Mouse (Mus musculus) heart, embryonic 15.5 days (tissue): ENCODE measurements at regions not wholly inside any gene's neighbourhood (a gene's known extent, or its start where the extent isn't known, plus 50 kb on each side); places are given as distances from the start of the nearest gene placed in this dataset.

ENCODE experiments used
- ATAC-seq: fragments of 200-750 bp; cut with Nextera tagmentation; replicated peaks from 2 replicates; pipeline ENCODE4 v1.8.0; 2017; ENCODE audit warnings: low read depth, moderate TSS enrichment; ENCODE audit not compliant: insufficient number of reproducible peaks, insufficient read depth, low FRiP score
- H3K27ac ChIP-seq: fragments of 300-500 bp; sonication (generic); 2 replicates; pipeline ENCODE4 v1.5.1; 2015; ENCODE audit warnings: mild to moderate bottlenecking, inconsistent platforms
- H3K27me3 ChIP-seq: fragments of 300-500 bp; sonication (generic); 2 replicates; pipeline ENCODE4 v1.6.1; 2015; ENCODE audit warnings: inconsistent platforms
- H3K36me3 ChIP-seq: fragments of 300-500 bp; sonication (generic); 2 replicates; pipeline ENCODE4 v1.6.1; 2015; ENCODE audit warnings: mild to moderate bottlenecking, inconsistent platforms
- H3K4me1 ChIP-seq: fragments of 300-500 bp; sonication (generic); replicated peaks from 2 replicates; pipeline ENCODE4 v1.6.1; 2015; ENCODE audit warnings: inconsistent platforms
- H3K4me2 ChIP-seq: fragments of 300-500 bp; sonication (generic); 2 replicates; pipeline ENCODE4 v1.6.1; 2015; ENCODE audit warnings: inconsistent platforms, mild to moderate bottlenecking, moderate library complexity
- H3K4me3 ChIP-seq: fragments of 300-500 bp; sonication (generic); 2 replicates; pipeline ENCODE4 v1.5.1; 2015; ENCODE audit warnings: mild to moderate bottlenecking, inconsistent platforms
- H3K9ac ChIP-seq: fragments of 300-500 bp; sonication (generic); 2 replicates; pipeline ENCODE4 v1.6.1; 2015; ENCODE audit warnings: mild to moderate bottlenecking, inconsistent platforms
- H3K9me3 ChIP-seq: fragments of 300-500 bp; sonication (generic); replicated peaks from 2 replicates; pipeline ENCODE4 v1.6.1; 2016; ENCODE audit warnings: inconsistent platforms
- WGBS: fragments of 180-500 bp; shearing (Covaris S2); methylation state at CpG from one replicate; pipeline ENCODE4 v1.1.7; 2015; ENCODE audit warnings: mixed read lengths; 5-methylcytosine and 5-hydroxymethylcytosine counted together

GRCm38 (mm10) chrX:11529221-11529620, 201.6 kb downstream of the H2al1j start:
- ATAC-seq, result no peak
- H3K9ac ChIP-seq, result no peak overlapping the region
- H3K9me3 ChIP-seq, result no peaks in the 10 kb centered on the region
- H3K4me2 ChIP-seq, result no peak overlapping the region
- H3K4me3 ChIP-seq, result no peak overlapping the region
- no peaks in the 10 kb centered on the region for H3K36me3 ChIP-seq
- H3K27ac ChIP-seq, result no peak overlapping the region
- H3K4me1 ChIP-seq, result no peaks in the 10 kb centered on the region
- 81% methylated on average over 3 of the region's 3 CpGs for WGBS
- peaks cover 6% of the 10 kb centered on the region; the same call in 1 of the 2 replicates for H3K27me3 ChIP-seq

- no peak overlapping the region for H3K9ac ChIP-seq
- no peak overlapping the region for H3K27ac ChIP-seq
- H3K27me3 ChIP-seq, result peaks cover 3% of the 10 kb centered on the region; the same call in 1 of the 2 replicates
- no peaks in the 10 kb centered on the region for H3K4me1 ChIP-seq
- no peaks in the 10 kb centered on the region for H3K36me3 ChIP-seq
- no peak overlapping the region for H3K4me2 ChIP-seq
- no peak for ATAC-seq
- no peak overlapping the region for H3K4me3 ChIP-seq
- no peaks in the 10 kb centered on the region for H3K9me3 ChIP-seq
- 69% methylated on average over 4 of the region's 4 CpGs for WGBS
Observed at GRCm38 (mm10) chrX:11532817-11533216, 205.2 kb downstream of the H2al1j start.

- ATAC-seq, result no peak
- Histone ChIP-seq H3K4me1 (no peaks in the 10 kb centered on the region), H3K9me3 (no peaks in the 10 kb centered on the region), H3K4me2 (no peak overlapping the region), H3K27me3 (no peaks in the 10 kb centered on the region), H3K36me3 (no peaks in the 10 kb centered on the region), H3K9ac (no peak overlapping the region), H3K27ac (no peak overlapping the region), H3K4me3 (no peak overlapping the region)
- WGBS, result 80% methylated on average over 8 of the region's 8 CpGs
Observed at GRCm38 (mm10) chrX:11533871-11534270, 206.2 kb downstream of the H2al1j start.

- Histone ChIP-seq H3K9me3 (no peaks in the 10 kb centered on the region), H3K36me3 (no peaks in the 10 kb centered on the region), H3K4me2 (no peak overlapping the region), H3K4me1 (no peaks in the 10 kb centered on the region), H3K27ac (no peak overlapping the region), H3K4me3 (no peak overlapping the region), H3K9ac (no peak overlapping the region), H3K27me3 (no peaks in the 10 kb centered on the region; the same call in 1 of the 2 replicates)
- 50% methylated on average over 2 of the region's 2 CpGs for WGBS
- no peak for ATAC-seq
Observed at GRCm38 (mm10) chrX:11541011-11541410, 213.4 kb downstream of the H2al1j start.

GRCm38 (mm10) chrX:11550164-11550851, 222.7 kb downstream of the H2al1j start:
- H3K4me3 ChIP-seq, result no peak overlapping the region
- no peak for ATAC-seq
- 0 out of 2 replicates have a peak overlapping the region, but pooled peaks have one; percentile 15 for H3K4me2 ChIP-seq
- 17% methylated on average over 12 of the region's 12 CpGs for WGBS
- H3K27me3 ChIP-seq, result peaks cover 25% of the 10 kb centered on the region
- no peaks in the 10 kb centered on the region for H3K9me3 ChIP-seq
- H3K36me3 ChIP-seq, result no peaks in the 10 kb centered on the region
- no peak overlapping the region for H3K27ac ChIP-seq
- H3K4me1 ChIP-seq, result peaks cover 4% of the 10 kb centered on the region; the same call in 1 of the 2 replicates
- no peak overlapping the region for H3K9ac ChIP-seq

- no peak overlapping the region for H3K9ac ChIP-seq
- H3K36me3 ChIP-seq, result no peaks in the 10 kb centered on the region
- H3K27ac ChIP-seq, result no peak overlapping the region
- no peaks in the 10 kb centered on the region for H3K9me3 ChIP-seq
- 53% methylated on average over 5 of the region's 5 CpGs for WGBS
- H3K27me3 ChIP-seq, result peaks cover 25% of the 10 kb centered on the region
- ATAC-seq, result no peak
- peaks cover 4% of the 10 kb centered on the region; the same call in 1 of the 2 replicates for H3K4me1 ChIP-seq
- no peak overlapping the region for H3K4me3 ChIP-seq
- no peak overlapping the region for H3K4me2 ChIP-seq
Observed at GRCm38 (mm10) chrX:11552177-11552576, 224.6 kb downstream of the H2al1j start.

GRCm38 (mm10) chrX:11555035-11555570, 227.5 kb downstream of the H2al1j start:
- 64% methylated on average over 7 of the region's 7 CpGs for WGBS
- no peak overlapping the region for H3K4me3 ChIP-seq
- no peak overlapping the region for H3K9ac ChIP-seq
- peaks cover 4% of the 10 kb centered on the region; the same call in 1 of the 2 replicates for H3K4me1 ChIP-seq
- H3K9me3 ChIP-seq, result no peaks in the 10 kb centered on the region
- no peak overlapping the region for H3K4me2 ChIP-seq
- H3K27me3 ChIP-seq, result peaks cover 25% of the 10 kb centered on the region
- no peaks in the 10 kb centered on the region for H3K36me3 ChIP-seq
- no peak for ATAC-seq
- H3K27ac ChIP-seq, result no peak overlapping the region

GRCm38 (mm10) chrX:11558260-11558659, 230.6 kb downstream of the H2al1j start:
- no peak overlapping the region for H3K4me3 ChIP-seq
- no peak overlapping the region for H3K27ac ChIP-seq
- 79% methylated on average over 2 of the region's 2 CpGs for WGBS
- no peak for ATAC-seq
- peaks cover 4% of the 10 kb centered on the region; the same call in 1 of the 2 replicates for H3K4me1 ChIP-seq
- H3K9ac ChIP-seq, result no peak overlapping the region
- no peaks in the 10 kb centered on the region for H3K9me3 ChIP-seq
- H3K27me3 ChIP-seq, result peaks cover 9% of the 10 kb centered on the region
- no peaks in the 10 kb centered on the region for H3K36me3 ChIP-seq
- no peak overlapping the region for H3K4me2 ChIP-seq

- peaks cover 9% of the 10 kb centered on the region for H3K27me3 ChIP-seq
Observed at GRCm38 (mm10) chrX:11560550-11561276, 233.1 kb downstream of the H2al1j start.

GRCm38 (mm10) chrX:11565888-11566287, 238.3 kb downstream of the H2al1j start:
- ATAC-seq, result no peak
- no peak overlapping the region for H3K27ac ChIP-seq
- peaks cover 9% of the 10 kb centered on the region for H3K27me3 ChIP-seq
- no peak overlapping the region for H3K4me3 ChIP-seq
- 82% methylated on average over 2 of the region's 2 CpGs for WGBS
- H3K36me3 ChIP-seq, result no peaks in the 10 kb centered on the region
- H3K4me1 ChIP-seq, result no peaks in the 10 kb centered on the region
- no peak overlapping the region for H3K9ac ChIP-seq
- no peaks in the 10 kb centered on the region for H3K9me3 ChIP-seq
- no peak overlapping the region for H3K4me2 ChIP-seq

More at GRCm38 (mm10) chrX:11560550-11561276, 233.1 kb downstream of the H2al1j start:
- Histone ChIP-seq H3K36me3 (no peaks in the 10 kb centered on the region), H3K4me2 (no peak overlapping the region), H3K9ac (no peak overlapping the region), H3K4me1 (no peaks in the 10 kb centered on the region), H3K4me3 (no peak overlapping the region), H3K9me3 (no peaks in the 10 kb centered on the region), H3K27ac (no peak overlapping the region)
- no peak for ATAC-seq
- 48% methylated on average over 17 of the region's 17 CpGs for WGBS

GRCm38 (mm10) chrX:11567827-11568226, 240.2 kb downstream of the H2al1j start:
- H3K27ac ChIP-seq, result no peak overlapping the region
- no peak overlapping the region for H3K9ac ChIP-seq
- no peak overlapping the region for H3K4me2 ChIP-seq
- no peaks in the 10 kb centered on the region for H3K36me3 ChIP-seq
- no peaks in the 10 kb centered on the region for H3K9me3 ChIP-seq
- peaks cover 4% of the 10 kb centered on the region; the same call in 1 of the 2 replicates for H3K27me3 ChIP-seq
- no peak overlapping the region for H3K4me3 ChIP-seq
- no peak for ATAC-seq
- H3K4me1 ChIP-seq, result no peaks in the 10 kb centered on the region
- WGBS, result 62% methylated on average over 6 of the region's 6 CpGs
